Mouse (Mus musculus): ENCODE results near the gene Pvr. TPM values are rescaled to one million over a fixed set of nuclear protein-coding genes. Genes with fewer than 3 reads are reported as not detected.

Gene Pvr
- polyA plus RNA-seq, 1 experiment = 74.9 TPM

DNA sequence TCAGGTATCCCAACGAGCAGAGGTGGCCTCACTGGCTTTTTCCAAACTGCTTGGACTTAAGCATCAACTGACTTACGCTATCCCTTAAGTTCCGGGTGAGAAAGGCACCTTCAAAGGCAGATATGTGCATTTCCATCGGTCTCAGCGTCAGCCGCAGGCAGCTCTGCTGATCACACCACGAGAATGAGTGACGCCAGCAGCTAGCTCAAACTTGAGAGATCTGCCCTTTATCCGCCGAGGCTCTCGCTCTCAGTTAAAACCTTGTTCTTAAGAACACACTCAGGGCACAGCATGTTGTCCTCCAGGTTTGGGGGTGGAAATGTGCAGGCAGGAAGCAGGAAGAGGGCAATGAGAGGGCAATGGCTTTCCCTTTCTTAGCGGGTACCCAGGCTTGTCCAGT, 28.0 kb upstream of the Pvr start:
- H3K36me3 ChIP-seq (ENCODE audit: control insufficient read depth, insufficient read depth, low read length) = no peaks in the 10 kb centered on the region
- no peaks in the 10 kb centered on the region for H3K27me3 ChIP-seq (ENCODE audit: control insufficient read depth, insufficient read depth, low read length)
- WGBS = 84% methylated on average over 12 of the region's 12 CpGs
- TF ChIP-seq CTCF (IDR thresholded peaks at IDR 0.05; ENCODE audit: borderline replicate concordance, control insufficient read depth, extremely low read depth, insufficient read depth, low read length, poor library complexity) (no peak), POLR2A (IDR thresholded peaks at IDR 0.05; ENCODE audit: control insufficient read depth, extremely low read depth, insufficient read depth, low read length, poor library complexity) (no peak)
- H3K4me3 ChIP-seq (ENCODE audit: control insufficient read depth, insufficient read depth, low read length) = no peak overlapping the region
- peaks cover 73% of the 10 kb centered on the region for H3K4me1 ChIP-seq (replicated peaks; ENCODE audit: control insufficient read depth, insufficient read depth, low read length)
- no peak for DNase-seq
- peak overlapping the region; percentile 92 for H3K27ac ChIP-seq (ENCODE audit: control insufficient read depth, insufficient read depth, low read length)

GRCm38 (mm10) chr7:19945821-19946515, 25.0 kb upstream of the Pvr start:
- peak overlapping the region; percentile 96 for H3K27ac ChIP-seq (ENCODE audit: control insufficient read depth, insufficient read depth, low read length)
- TF ChIP-seq CTCF (IDR thresholded peaks at IDR 0.05; ENCODE audit: borderline replicate concordance, control insufficient read depth, extremely low read depth, insufficient read depth, low read length, poor library complexity) (no peak), POLR2A (IDR thresholded peaks at IDR 0.05; ENCODE audit: control insufficient read depth, extremely low read depth, insufficient read depth, low read length, poor library complexity) (no peak)
- H3K36me3 ChIP-seq (ENCODE audit: control insufficient read depth, insufficient read depth, low read length) = no peaks in the 10 kb centered on the region
- peak; percentile 65 for DNase-seq
- 31% methylated on average over 13 of the region's 13 CpGs for WGBS
- H3K4me1 ChIP-seq (replicated peaks; ENCODE audit: control insufficient read depth, insufficient read depth, low read length) = peaks cover 77% of the 10 kb centered on the region
- H3K27me3 ChIP-seq (ENCODE audit: control insufficient read depth, insufficient read depth, low read length) = no peaks in the 10 kb centered on the region
- H3K4me3 ChIP-seq (ENCODE audit: control insufficient read depth, insufficient read depth, low read length) = no peak overlapping the region

DNA sequence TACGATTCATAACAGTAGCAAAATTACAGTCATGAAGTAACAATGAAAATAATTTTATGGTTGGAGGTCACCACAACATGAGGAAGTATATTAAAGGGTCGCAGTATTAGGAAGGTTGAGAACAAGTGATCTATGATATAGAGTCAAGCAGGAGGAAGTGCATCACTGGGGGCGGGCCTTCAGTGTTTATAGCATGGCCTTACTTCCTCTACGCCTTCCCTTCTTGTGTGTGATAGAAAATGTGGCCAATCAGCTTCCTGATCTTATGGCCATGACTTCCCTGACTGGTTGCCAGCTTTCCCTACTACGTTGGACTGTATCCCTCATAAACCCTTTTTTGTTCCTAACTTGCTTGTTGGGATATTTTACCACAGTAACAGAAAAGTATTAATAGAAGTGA, 24.2 kb upstream of the Pvr start:
- DNase-seq = no peak
- H3K27me3 ChIP-seq (ENCODE audit: control insufficient read depth, insufficient read depth, low read length) = no peaks in the 10 kb centered on the region
- 86% methylated on average over 5 of the region's 5 CpGs for WGBS
- H3K4me3 ChIP-seq (ENCODE audit: control insufficient read depth, insufficient read depth, low read length) = no peak overlapping the region
- H3K4me1 ChIP-seq (replicated peaks; ENCODE audit: control insufficient read depth, insufficient read depth, low read length) = peaks cover 78% of the 10 kb centered on the region
- H3K27ac ChIP-seq (ENCODE audit: control insufficient read depth, insufficient read depth, low read length) = peak overlapping the region; percentile 96
- no peaks in the 10 kb centered on the region for H3K36me3 ChIP-seq (ENCODE audit: control insufficient read depth, insufficient read depth, low read length)
- no peak for TF ChIP-seq POLR2A (IDR thresholded peaks at IDR 0.05; ENCODE audit: control insufficient read depth, extremely low read depth, insufficient read depth, low read length, poor library complexity)
- no peak for TF ChIP-seq CTCF (IDR thresholded peaks at IDR 0.05; ENCODE audit: borderline replicate concordance, control insufficient read depth, extremely low read depth, insufficient read depth, low read length, poor library complexity)

- peak overlapping the region; percentile 38; the same call in 1 of the 2 replicates for H3K27ac ChIP-seq (ENCODE audit: control insufficient read depth, insufficient read depth, low read length)
- 99% methylated on average over 8 of the region's 8 CpGs for WGBS
- no peak overlapping the region for H3K4me3 ChIP-seq (ENCODE audit: control insufficient read depth, insufficient read depth, low read length)
- no peaks in the 10 kb centered on the region for H3K36me3 ChIP-seq (ENCODE audit: control insufficient read depth, insufficient read depth, low read length)
- no peak for DNase-seq
- H3K4me1 ChIP-seq (replicated peaks; ENCODE audit: control insufficient read depth, insufficient read depth, low read length) = peaks cover 77% of the 10 kb centered on the region
- no peak for TF ChIP-seq CTCF (IDR thresholded peaks at IDR 0.05; ENCODE audit: borderline replicate concordance, control insufficient read depth, extremely low read depth, insufficient read depth, low read length, poor library complexity)
- TF ChIP-seq POLR2A (IDR thresholded peaks at IDR 0.05; ENCODE audit: control insufficient read depth, extremely low read depth, insufficient read depth, low read length, poor library complexity) = no peak
- no peaks in the 10 kb centered on the region for H3K27me3 ChIP-seq (ENCODE audit: control insufficient read depth, insufficient read depth, low read length)
Observed at GRCm38 (mm10) chr7:19944709-19945108, 23.7 kb upstream of the Pvr start.

- Histone ChIP-seq H3K36me3 (ENCODE audit: control insufficient read depth, insufficient read depth, low read length) (no peaks in the 10 kb centered on the region), H3K4me1 (replicated peaks; ENCODE audit: control insufficient read depth, insufficient read depth, low read length) (peaks cover 68% of the 10 kb centered on the region), H3K27ac (ENCODE audit: control insufficient read depth, insufficient read depth, low read length) (peak overlapping the region; percentile 99), H3K4me3 (ENCODE audit: control insufficient read depth, insufficient read depth, low read length) (no peak overlapping the region), H3K27me3 (ENCODE audit: control insufficient read depth, insufficient read depth, low read length) (no peaks in the 10 kb centered on the region)
- peak; percentile 61 for DNase-seq
- no peak for TF ChIP-seq POLR2A (IDR thresholded peaks at IDR 0.05; ENCODE audit: control insufficient read depth, extremely low read depth, insufficient read depth, low read length, poor library complexity)
- TF ChIP-seq CTCF (IDR thresholded peaks at IDR 0.05; ENCODE audit: borderline replicate concordance, control insufficient read depth, extremely low read depth, insufficient read depth, low read length, poor library complexity) = no peak
- WGBS = 14% methylated on average over 6 of the region's 6 CpGs
Observed at GRCm38 (mm10) chr7:19940256-19940655, 19.3 kb upstream of the Pvr start.

DNA sequence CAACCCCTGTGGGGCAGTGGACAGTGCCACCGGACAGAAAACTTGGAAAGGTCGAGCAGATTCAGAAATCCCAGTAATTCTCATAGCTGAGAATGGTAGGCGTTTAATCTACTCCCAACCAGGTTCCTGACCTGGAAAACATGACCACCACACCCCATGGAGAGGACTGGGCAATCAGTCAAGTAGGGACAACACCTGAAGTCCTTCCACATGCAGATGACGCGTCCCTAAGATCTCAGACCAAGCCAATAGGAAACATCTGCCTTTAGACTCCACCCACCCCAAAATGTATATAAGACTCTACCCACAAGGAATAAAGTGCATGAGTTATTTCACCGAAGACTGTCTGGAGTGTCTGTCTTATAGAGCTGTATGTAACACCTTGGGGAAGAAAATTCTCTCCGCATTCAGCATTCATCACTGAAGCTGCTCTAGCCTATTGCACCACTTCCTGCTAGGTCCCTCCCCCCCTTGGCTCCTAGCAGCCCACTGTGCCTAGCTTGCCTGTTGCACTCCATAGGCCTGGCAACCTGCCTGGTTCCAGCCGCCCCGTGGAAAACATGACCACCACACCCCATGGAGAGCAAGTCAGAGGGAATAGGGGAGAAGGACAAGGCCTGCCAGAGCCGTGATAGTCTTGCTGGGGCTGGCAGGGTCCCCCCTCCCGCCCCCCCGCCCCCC, 18.7 kb upstream of the Pvr start:
- H3K4me3 ChIP-seq (ENCODE audit: control insufficient read depth, insufficient read depth, low read length) = no peak overlapping the region
- peaks cover 70% of the 10 kb centered on the region for H3K4me1 ChIP-seq (replicated peaks; ENCODE audit: control insufficient read depth, insufficient read depth, low read length)
- TF ChIP-seq POLR2A (IDR thresholded peaks at IDR 0.05; ENCODE audit: control insufficient read depth, extremely low read depth, insufficient read depth, low read length, poor library complexity) = no peak
- peak overlapping the region; percentile 89 for H3K27ac ChIP-seq (ENCODE audit: control insufficient read depth, insufficient read depth, low read length)
- no peaks in the 10 kb centered on the region for H3K27me3 ChIP-seq (ENCODE audit: control insufficient read depth, insufficient read depth, low read length)
- peak; percentile 72 for DNase-seq
- 38% methylated on average over 12 of the region's 12 CpGs for WGBS
- H3K36me3 ChIP-seq (ENCODE audit: control insufficient read depth, insufficient read depth, low read length) = no peaks in the 10 kb centered on the region
